Mouse (Mus musculus) midbrain, embryonic 15.5 days (tissue): Measurements from ENCODE around the gene Noc2l. TPM values are rescaled to one million over a fixed set of nuclear protein-coding genes. Genes with fewer than 3 reads are reported as not detected.

Experiments
- ATAC-seq: fragments of 200-750 bp; cut with Nextera tagmentation; replicated peaks from 2 replicates; pipeline ENCODE4 v1.8.0; 2017; ENCODE audit warnings: moderate TSS enrichment
- H3K27ac ChIP-seq: fragments of 300-500 bp; sonication (generic); 2 replicates; pipeline ENCODE4 v1.5.1; 2015; ENCODE audit warnings: mild to moderate bottlenecking, inconsistent platforms
- H3K27me3 ChIP-seq: fragments of 300-500 bp; sonication (generic); replicated peaks from 2 replicates; pipeline ENCODE4 v1.6.1; 2015; ENCODE audit warnings: inconsistent platforms
- H3K36me3 ChIP-seq: fragments of 300-500 bp; sonication (generic); replicated peaks from 2 replicates; pipeline ENCODE4 v1.6.1; 2015; ENCODE audit warnings: inconsistent platforms
- H3K4me1 ChIP-seq: fragments of 300-500 bp; sonication (generic); 2 replicates; pipeline ENCODE4 v1.6.1; 2015; ENCODE audit warnings: inconsistent platforms
- H3K4me2 ChIP-seq: fragments of 300-500 bp; sonication (generic); 2 replicates; pipeline ENCODE4 v1.6.1; 2015; ENCODE audit warnings: inconsistent platforms, mild to moderate bottlenecking, moderate library complexity
- H3K4me3 ChIP-seq: fragments of 300-500 bp; sonication (generic); 2 replicates; pipeline ENCODE4 v1.5.1; 2015; ENCODE audit warnings: mild to moderate bottlenecking, inconsistent platforms
- H3K9ac ChIP-seq: fragments of 300-500 bp; sonication (generic); 2 replicates; pipeline ENCODE4 v1.6.1; 2015; ENCODE audit warnings: mild to moderate bottlenecking, inconsistent platforms
- H3K9me3 ChIP-seq: fragments of 300-500 bp; sonication (generic); 2 replicates; pipeline ENCODE4 v1.6.1; 2016; ENCODE audit warnings: inconsistent platforms
- WGBS: fragments of 180-500 bp; shearing (Covaris S2); methylation state at CpG from one replicate; pipeline ENCODE4 v1.1.7; 2015; ENCODE audit warnings: mixed read lengths; 5-methylcytosine and 5-hydroxymethylcytosine counted together
- polyA plus RNA-seq: library from polyadenylated mRNA; unstranded; fragments of >200 nt; fragmentation: Nextera tagmentation; extraction: Ambion mirVana; gene quantifications from 2 replicates; pipeline ENCODE4 v1.2.1, GENCODE M21; 2015

Noc2l gene
- polyA plus RNA-seq, 1 experiment from 2014 or later, result 60.4 TPM

DNA sequence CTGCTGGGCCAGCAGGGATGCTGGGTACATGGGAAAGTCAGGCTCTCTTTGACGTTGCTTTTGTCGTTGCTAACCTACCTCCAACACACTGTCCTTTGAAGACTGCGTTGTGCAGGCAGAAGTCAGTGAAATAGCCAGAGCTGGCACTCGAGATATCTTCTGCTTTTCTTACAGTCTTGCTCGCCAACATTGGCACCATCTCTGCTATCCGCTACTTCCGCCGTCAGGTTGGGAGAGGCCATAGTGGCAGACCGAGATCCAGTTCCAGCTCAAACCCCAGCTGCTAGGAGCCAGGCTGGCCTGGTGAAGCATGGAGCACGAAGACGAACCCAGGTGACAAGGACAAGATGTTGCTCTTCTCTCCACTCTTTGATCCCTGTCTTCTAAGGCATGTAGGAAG lies 15.9 kb upstream of the Noc2l start:
- Histone ChIP-seq H3K27me3 (no peaks in the 10 kb centered on the region), H3K36me3 (no peaks in the 10 kb centered on the region), H3K4me3 (no peak overlapping the region), H3K9me3 (no peaks in the 10 kb centered on the region), H3K4me1 (no peaks in the 10 kb centered on the region), H3K9ac (no peak overlapping the region), H3K27ac (no peak overlapping the region), H3K4me2 (no peak overlapping the region)
- ATAC-seq, result no peak
- 91% methylated on average over 11 of the region's 11 CpGs for WGBS

DNA sequence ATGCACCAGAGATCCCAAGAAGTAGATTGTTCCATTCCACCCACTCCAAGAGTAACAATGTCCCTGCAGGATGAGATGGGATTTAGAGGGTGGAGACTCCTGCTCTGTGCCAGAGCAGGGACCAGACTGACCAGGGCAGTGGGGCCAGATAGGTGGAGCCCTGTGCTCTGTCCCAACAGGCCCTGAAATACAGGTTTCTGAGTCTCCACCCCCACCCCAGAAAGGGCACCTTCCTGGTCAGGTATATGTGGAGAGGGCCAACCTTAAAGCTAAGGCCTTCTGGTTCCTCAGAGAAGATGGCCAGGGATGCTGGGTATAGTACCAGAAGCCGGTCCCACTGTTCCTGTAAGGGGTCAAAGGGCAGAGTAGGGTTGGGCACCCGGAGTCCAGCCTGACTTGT lies 11.5 kb upstream of the Noc2l start:
- Histone ChIP-seq H3K4me1 (no peaks in the 10 kb centered on the region), H3K27me3 (no peaks in the 10 kb centered on the region), H3K9ac (no peak overlapping the region), H3K4me2 (no peak overlapping the region), H3K4me3 (no peak overlapping the region), H3K27ac (no peak overlapping the region), H3K9me3 (no peaks in the 10 kb centered on the region), H3K36me3 (peaks cover 4% of the 10 kb centered on the region)
- 89% methylated on average over 2 of the region's 2 CpGs for WGBS
- no peak for ATAC-seq

DNA sequence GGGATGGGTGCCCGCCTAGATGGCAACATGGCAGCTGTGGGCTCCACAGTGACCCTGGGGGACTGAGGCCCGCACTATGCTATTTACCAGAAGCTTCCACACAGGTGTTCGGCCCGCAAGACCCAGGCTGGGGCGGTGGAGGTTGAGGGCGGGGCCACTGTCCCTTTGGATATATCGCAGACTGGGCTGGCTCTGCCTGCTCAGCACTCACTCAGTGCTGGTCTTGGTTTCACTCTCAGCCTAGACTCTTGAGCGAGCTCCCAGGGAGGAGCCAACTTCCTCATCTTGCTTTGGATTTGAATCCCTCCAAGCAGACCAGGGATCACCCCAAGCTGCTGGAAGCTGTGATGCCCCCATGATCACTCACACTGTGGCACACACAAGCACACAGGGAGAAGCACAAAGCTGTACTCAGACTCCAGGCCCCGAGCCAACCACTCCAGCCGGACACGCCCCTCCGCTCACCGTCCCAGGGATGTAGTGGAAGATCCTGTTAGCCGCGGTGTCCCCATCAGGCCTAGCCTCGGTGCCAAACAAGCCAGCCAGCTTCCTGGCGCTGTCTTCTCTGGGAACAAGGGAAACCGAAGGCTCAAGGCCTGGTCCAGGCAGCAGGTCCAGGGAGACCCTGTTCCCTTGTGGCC lies 7.9 kb upstream of the Noc2l start:
- Histone ChIP-seq H3K4me2 (no peak overlapping the region), H3K36me3 (peaks cover 32% of the 10 kb centered on the region), H3K27me3 (no peaks in the 10 kb centered on the region), H3K4me3 (no peak overlapping the region), H3K9me3 (no peaks in the 10 kb centered on the region), H3K9ac (no peak overlapping the region), H3K4me1 (no peaks in the 10 kb centered on the region; the same call in 1 of the 2 replicates), H3K27ac (no peak overlapping the region)
- WGBS, result 35% methylated on average over 18 of the region's 18 CpGs
- ATAC-seq, result no peak

DNA sequence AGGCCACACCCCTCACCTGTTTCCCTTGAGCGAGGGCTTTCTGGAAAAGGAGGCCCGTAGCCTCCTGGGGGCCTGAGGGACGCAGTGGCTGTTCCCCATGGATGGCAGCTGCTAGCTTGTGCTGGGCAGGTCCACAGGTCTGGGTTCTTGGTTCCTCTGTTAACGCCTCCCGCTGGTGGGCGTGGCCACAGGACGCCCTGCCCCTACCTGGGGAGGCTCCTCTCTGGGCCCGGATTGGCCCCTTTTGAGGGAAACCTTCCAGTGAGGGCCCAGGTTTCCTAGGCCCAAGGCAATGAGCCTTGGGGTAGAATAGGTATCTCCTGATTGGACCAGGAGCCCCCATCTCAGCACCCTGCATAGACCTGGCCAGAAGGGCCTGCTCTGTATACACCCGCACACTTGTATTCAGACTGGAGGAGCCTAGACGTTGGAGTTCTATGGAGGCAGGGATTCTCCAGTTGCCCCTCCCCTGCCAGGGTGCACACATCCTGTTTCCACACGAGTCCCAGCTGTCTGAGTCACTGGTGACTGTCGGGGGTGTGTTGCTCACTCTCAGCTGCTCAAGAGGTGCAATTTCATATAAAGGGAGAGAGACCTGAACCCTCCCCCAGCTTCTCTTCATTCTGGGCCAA lies 7.3 kb upstream of the Noc2l start:
- 21% methylated on average over 12 of the region's 12 CpGs for WGBS
- H3K36me3 ChIP-seq, result peaks cover 32% of the 10 kb centered on the region
- no peak overlapping the region for H3K9ac ChIP-seq
- no peak overlapping the region for H3K4me2 ChIP-seq
- H3K27me3 ChIP-seq, result no peaks in the 10 kb centered on the region
- no peak overlapping the region for H3K4me3 ChIP-seq
- ATAC-seq, result 0 out of 2 replicates have a peak, but pooled peaks have one; percentile 9
- peaks cover 6% of the 10 kb centered on the region for H3K4me1 ChIP-seq
- no peak overlapping the region for H3K27ac ChIP-seq
- no peaks in the 10 kb centered on the region for H3K9me3 ChIP-seq

DNA sequence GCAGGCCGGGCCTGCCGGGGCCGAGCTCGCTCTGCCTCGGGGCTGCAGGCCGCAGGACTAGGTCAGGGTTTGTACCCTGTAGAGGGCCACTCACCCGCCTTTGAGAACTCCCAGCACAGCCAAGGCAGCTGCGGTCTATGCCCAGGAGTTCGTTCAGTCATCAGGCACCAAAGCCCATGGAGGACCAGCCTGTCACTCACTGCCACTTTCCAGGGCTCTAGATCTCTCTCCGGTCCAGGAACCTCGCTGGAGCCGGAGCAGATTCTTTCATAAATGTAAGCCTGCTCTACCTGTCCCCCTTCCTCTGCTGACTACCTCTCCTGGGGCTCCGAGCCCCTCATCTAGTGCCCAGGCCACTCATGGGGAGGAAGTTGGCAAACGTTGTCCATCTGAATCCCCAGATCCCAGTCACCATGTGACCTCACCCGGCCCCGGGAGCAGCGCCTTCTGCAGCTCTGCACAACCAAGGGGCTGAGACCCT lies 1.7 kb upstream of the Noc2l start:
- peaks cover 43% of the 10 kb centered on the region for H3K36me3 ChIP-seq

DNA sequence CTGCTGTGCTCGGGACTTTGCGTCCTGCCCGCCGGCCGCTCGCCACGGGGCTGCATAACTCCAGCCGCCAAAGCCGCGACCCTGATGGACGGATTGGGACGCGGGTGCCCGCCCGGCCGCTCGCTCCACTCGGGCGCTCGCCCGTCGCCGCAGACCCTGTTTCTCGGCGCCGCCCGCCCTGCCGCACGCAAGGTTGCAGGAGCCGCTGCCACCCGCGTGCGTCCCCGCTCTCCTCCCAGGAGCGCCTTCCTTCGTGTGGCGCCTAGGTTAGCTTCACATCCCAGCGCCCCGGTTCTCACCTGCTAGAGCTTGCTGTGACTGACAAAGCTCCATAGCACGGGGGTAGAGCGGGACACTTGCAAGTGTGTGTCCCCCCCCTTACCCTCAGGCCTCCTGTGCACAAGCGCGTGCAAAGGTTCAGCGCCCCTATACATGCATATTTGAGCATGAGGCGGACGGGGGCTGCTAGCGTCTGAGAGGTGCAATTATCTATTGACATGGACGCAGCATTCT lies 1.1 kb upstream of the Noc2l start, which contains the start of gene Plekhn1:
Gene Plekhn1 (minus strand): TSS at position 157 of the 513 bp plus-strand sequence.
- no peaks in the 10 kb centered on the region for H3K27me3 ChIP-seq
- ATAC-seq, result peak; percentile 62
- peaks cover 43% of the 10 kb centered on the region for H3K36me3 ChIP-seq
- H3K9ac ChIP-seq, result peak within 1 kb of the TSS; percentile 56
- under 1% methylated on average over 37 of the region's 48 CpGs for WGBS
- H3K4me1 ChIP-seq, result peaks cover 27% of the 10 kb centered on the region
- peak within 1 kb of the TSS; percentile 93 for H3K27ac ChIP-seq
- peak within 1 kb of the TSS; percentile 83 for H3K4me2 ChIP-seq
- H3K9me3 ChIP-seq, result no peaks in the 10 kb centered on the region
- peak within 1 kb of the TSS; percentile 79 for H3K4me3 ChIP-seq

More for the DNA sequence above, 1.7 kb upstream of the Noc2l start:
- 6% methylated on average over 17 of the region's 17 CpGs for WGBS
- Histone ChIP-seq H3K9ac (peak overlapping the region; percentile 56), H3K4me3 (peak overlapping the region; percentile 79), H3K4me2 (peak overlapping the region; percentile 83), H3K9me3 (no peaks in the 10 kb centered on the region), H3K27ac (peak overlapping the region; percentile 93), H3K4me1 (peaks cover 27% of the 10 kb centered on the region), H3K27me3 (no peaks in the 10 kb centered on the region)
- ATAC-seq, result no peak

DNA sequence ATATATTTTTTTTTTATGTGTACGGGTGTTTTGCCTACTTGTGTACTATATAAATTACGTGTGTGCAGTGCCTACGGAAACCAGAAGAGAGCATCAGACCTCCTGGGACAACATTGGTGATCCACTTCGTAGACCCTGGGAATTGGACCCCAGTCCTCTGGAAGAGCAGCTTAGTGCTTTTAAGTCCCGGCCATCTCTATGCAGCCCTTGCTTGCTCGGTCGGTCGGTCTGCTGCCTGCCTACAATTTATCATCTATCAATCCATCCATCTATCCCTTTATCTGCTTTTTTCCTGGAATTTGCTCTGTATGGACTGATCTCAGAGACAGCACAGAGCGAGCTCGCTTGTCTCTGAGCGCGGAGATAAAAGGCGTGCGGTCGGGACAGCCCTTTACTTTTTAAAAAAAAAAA lies 445 bp upstream of the Noc2l start:
- no peaks in the 10 kb centered on the region for H3K27me3 ChIP-seq
- peak overlapping the region; percentile 83 for H3K4me2 ChIP-seq
- 1% methylated on average over 15 of the region's 15 CpGs for WGBS
- H3K36me3 ChIP-seq, result peaks cover 43% of the 10 kb centered on the region
- ATAC-seq, result peak; percentile 49
- H3K4me1 ChIP-seq, result peaks cover 27% of the 10 kb centered on the region
- peak overlapping the region; percentile 79 for H3K4me3 ChIP-seq
- H3K9ac ChIP-seq, result peak overlapping the region; percentile 45
- peak overlapping the region; percentile 91 for H3K27ac ChIP-seq
- no peaks in the 10 kb centered on the region for H3K9me3 ChIP-seq

DNA sequence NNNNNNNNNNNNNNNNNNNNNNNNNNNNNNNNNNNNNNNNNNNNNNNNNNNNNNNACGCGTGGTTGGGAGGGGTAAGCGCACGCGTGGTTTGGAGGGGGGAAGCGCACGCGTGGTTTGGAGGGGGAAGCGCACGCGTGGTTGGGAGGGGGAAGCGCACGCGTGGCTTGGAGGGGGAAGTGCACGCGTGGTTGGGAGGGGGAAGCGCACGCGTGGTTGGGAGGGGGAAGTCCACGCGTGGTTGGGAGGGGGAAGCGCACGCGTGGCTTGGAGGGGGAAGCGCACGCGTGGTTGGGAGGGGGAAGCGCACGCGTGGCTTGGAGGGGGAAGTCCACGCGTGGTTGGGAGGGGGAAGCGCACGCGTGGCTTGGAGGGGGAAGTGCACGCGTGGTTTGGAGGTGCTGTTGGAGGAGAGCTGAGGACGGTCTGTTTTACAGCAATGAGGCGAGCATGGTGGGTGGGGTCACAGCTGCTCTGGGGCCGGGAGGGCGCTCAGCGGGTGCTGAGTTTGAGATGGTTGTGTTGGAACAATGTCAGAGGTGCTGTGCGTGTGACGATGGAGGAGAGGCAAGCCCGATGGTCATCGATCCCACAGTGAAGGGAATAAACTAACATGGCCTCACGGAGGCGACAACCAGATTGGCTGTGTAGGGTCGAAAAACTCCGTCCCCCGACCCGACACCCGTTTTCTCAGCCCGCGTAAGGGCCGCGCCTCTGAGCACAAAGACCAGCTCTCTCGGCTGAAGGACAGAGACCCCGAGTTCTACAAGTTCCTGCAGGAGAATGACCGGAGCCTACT lies 1.0 kb downstream of the Noc2l start:
- H3K9ac ChIP-seq, result no peak overlapping the region
- peaks cover 27% of the 10 kb centered on the region for H3K4me1 ChIP-seq
- H3K36me3 ChIP-seq, result peaks cover 43% of the 10 kb centered on the region
- 21% methylated on average over 55 of the region's 60 CpGs for WGBS
- no peaks in the 10 kb centered on the region for H3K9me3 ChIP-seq
- ATAC-seq, result no peak
- H3K4me3 ChIP-seq, result peak overlapping the region; percentile 79
- H3K27ac ChIP-seq, result no peak overlapping the region
- H3K27me3 ChIP-seq, result no peaks in the 10 kb centered on the region
- peak overlapping the region; percentile 83 for H3K4me2 ChIP-seq

DNA sequence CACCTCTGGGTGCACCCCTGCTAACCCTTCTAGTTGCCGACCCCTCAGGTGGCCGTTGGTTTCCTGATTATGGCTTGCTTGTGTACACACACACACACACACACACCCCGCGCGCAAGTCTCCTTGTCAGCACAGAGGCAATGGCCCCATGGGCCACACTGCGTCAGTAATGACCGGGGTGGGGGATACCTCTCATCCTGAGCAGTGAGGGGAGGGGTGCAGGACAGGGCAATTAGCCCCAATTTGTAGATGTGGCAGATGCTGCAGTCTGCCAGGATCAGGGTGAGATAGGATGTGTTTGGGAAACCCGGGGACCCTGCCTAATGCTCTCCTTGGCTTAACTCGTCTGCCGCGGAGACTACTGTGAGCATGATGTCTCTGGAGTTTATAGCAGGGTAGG lies 13.8 kb downstream of the Noc2l start:
- Histone ChIP-seq H3K27me3 (peaks cover 3% of the 10 kb centered on the region; the same call in 1 of the 2 replicates), H3K36me3 (peaks cover 33% of the 10 kb centered on the region), H3K27ac (no peak overlapping the region), H3K4me2 (no peak overlapping the region), H3K9me3 (no peaks in the 10 kb centered on the region), H3K4me3 (no peak overlapping the region), H3K9ac (no peak overlapping the region), H3K4me1 (peaks cover 28% of the 10 kb centered on the region)
- no peak for ATAC-seq
- WGBS, result 68% methylated on average over 11 of the region's 11 CpGs

DNA sequence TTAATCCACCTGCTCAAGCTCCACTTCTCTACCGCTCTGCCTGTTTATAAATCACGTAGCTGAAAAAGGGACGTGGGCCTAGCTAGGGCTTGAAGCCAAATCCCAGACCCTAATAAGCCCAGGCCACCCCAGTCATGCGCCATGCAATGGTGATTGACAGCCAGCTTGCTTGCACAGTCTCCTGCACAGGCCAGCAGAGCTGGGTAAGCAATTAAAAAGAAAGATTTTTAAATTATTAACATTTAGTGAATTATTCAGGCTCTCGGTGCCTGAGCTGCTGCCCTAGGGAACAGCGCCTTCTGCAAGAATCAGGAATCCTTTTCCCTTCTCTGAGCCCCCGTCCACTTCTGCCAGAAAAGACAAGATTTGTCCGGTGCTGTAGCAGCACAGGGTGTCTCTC lies 15.3 kb downstream of the Noc2l start:
- peak overlapping the region; percentile 61 for H3K27ac ChIP-seq
- ATAC-seq, result peak; percentile 47
- 47% methylated on average over 8 of the region's 8 CpGs for WGBS

DNA sequence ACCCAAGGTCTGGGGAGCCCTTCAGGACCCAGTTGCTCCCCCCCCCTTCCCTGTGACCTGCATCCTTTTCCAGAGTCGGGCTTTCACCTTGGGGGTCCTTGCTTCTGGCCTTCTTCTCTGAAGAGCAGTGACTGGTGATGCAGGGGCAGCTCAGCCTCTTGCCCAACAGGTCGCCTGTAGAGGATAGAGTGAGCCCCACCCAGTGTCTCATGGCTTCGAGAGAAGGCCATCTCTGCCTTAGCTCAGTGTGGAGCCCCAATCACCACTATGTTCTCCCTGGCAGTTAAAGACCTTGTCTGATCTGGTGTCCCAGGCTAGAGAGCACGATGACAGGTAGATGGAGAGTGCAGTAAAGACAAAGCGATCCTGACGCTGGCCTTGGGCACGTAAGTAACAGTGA lies 16.3 kb downstream of the Noc2l start:
- ATAC-seq, result peak; percentile 15; the same call in 1 of the 2 replicates
- H3K9ac ChIP-seq, result no peak overlapping the region
- H3K27ac ChIP-seq, result peak overlapping the region; percentile 61
- H3K4me1 ChIP-seq, result peaks cover 38% of the 10 kb centered on the region
- H3K27me3 ChIP-seq, result peaks cover 13% of the 10 kb centered on the region
- peaks cover 12% of the 10 kb centered on the region for H3K36me3 ChIP-seq
- no peak overlapping the region for H3K4me3 ChIP-seq
- 29% methylated on average over 7 of the region's 7 CpGs for WGBS
- no peaks in the 10 kb centered on the region for H3K9me3 ChIP-seq
- H3K4me2 ChIP-seq, result peak overlapping the region; percentile 15; the same call in 1 of the 2 replicates

More for the DNA sequence above, 15.3 kb downstream of the Noc2l start:
- no peak overlapping the region for H3K4me2 ChIP-seq
- H3K9ac ChIP-seq, result no peak overlapping the region
- peaks cover 21% of the 10 kb centered on the region for H3K36me3 ChIP-seq
- peaks cover 38% of the 10 kb centered on the region for H3K4me1 ChIP-seq
- H3K4me3 ChIP-seq, result no peak overlapping the region
- H3K9me3 ChIP-seq, result no peaks in the 10 kb centered on the region
- H3K27me3 ChIP-seq, result peaks cover 13% of the 10 kb centered on the region

DNA sequence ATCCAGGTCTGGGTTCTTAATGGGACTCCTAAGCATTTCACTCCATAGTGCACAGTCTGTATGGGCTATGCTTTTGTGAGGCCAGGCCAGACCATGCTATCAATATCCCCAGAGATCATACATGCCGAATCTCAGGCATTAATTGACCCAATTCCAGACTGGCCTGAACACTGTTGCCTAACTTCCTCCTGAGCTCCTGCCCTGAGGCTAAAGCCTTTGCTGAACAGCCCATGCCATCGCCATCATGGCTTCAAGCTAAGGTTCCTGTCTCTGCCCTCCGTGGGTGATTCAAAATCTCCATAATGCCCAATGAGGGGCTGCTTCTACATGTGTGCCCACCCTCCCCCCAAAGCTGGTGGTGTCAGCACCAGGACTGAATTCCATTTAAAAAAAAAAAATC lies 16.8 kb downstream of the Noc2l start:
- WGBS, result 36% methylated on average over 3 of the region's 3 CpGs
- H3K27me3 ChIP-seq, result peaks cover 13% of the 10 kb centered on the region
- H3K4me2 ChIP-seq, result no peak overlapping the region
- 0 out of 2 replicates have a peak, but pooled peaks have one; percentile 1 for ATAC-seq
- H3K27ac ChIP-seq, result peak overlapping the region; percentile 61
- no peak overlapping the region for H3K4me3 ChIP-seq
- peaks cover 38% of the 10 kb centered on the region for H3K4me1 ChIP-seq
- no peak overlapping the region for H3K9ac ChIP-seq
- no peaks in the 10 kb centered on the region for H3K9me3 ChIP-seq
- H3K36me3 ChIP-seq, result peaks cover 9% of the 10 kb centered on the region
